Mouse (Mus musculus): ENCODE results near the gene Nhlrc2. TPM values are rescaled to one million over a fixed set of nuclear protein-coding genes. Genes with fewer than 3 reads are reported as not detected.

Gene Nhlrc2
- polyA plus RNA-seq, 1 experiment = 4.6 TPM

DNA sequence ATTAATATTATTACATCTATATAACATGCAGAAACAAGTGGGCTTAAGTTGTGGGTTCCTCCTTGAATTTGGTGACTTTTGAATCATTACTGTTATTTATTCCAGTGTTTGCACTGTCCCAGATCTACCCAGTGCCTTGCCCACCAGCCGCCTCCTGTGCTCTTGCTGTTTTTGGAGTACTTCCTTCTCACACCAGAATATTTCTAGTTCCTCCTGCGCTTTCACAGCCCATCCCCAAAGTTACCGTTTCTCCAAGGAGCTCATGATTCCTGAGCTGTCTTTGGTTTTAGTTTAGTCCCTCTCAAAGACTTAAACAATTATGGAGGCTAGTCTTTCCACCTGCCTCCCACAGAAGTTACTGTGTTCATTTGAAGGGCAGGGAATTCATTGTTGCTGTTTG lies 15.4 kb downstream of the Nhlrc2 start:
- TF ChIP-seq FLI1 (IDR thresholded peaks at IDR 0.05; ENCODE audit: low read length) = no peak
- TF ChIP-seq GATA1 (IDR thresholded peaks at IDR 0.05; ENCODE audit: borderline replicate concordance, low read length) = no peak
- Histone ChIP-seq H3K4me1 (peaks cover 52% of the 10 kb centered on the region), H3K36me3 (replicated peaks; ENCODE audit: low read length) (peaks cover 52% of the 10 kb centered on the region)

DNA sequence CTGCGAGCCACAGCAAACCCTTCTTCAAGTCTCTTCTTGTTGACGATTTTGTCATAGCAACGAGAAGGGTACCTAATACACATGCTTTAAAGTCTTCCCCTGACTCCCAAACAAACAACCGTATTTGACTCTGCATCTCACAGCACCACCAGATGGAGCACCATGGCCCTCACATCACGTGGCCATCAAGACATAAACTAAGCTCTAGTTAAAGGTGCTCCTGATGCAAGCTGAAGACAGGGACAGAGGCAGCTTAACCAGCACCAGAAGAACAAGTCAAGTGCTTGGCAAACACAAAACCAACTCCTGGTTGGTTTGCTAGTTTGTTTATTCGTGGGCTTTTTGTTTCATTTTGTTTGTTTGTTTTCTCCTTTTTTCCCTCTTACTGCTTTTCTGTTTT lies 17.3 kb downstream of the Nhlrc2 start:
- Histone ChIP-seq H3K36me3 (replicated peaks; ENCODE audit: low read length) (peaks cover 40% of the 10 kb centered on the region), H3K4me1 (peaks cover 46% of the 10 kb centered on the region), H3K4me3 (replicated peaks) (peak overlapping the region; percentile 40), H3K9me3 (no peaks in the 10 kb centered on the region), H3K27me3 (replicated peaks) (no peaks in the 10 kb centered on the region)
- TF ChIP-seq GATA1 (IDR thresholded peaks at IDR 0.05; ENCODE audit: borderline replicate concordance, low read length) = no peak
- no peak for TF ChIP-seq FLI1 (IDR thresholded peaks at IDR 0.05; ENCODE audit: low read length)

More for the DNA sequence above, 15.4 kb downstream of the Nhlrc2 start:
- H3K27me3 ChIP-seq (replicated peaks) = no peaks in the 10 kb centered on the region
- H3K4me3 ChIP-seq (replicated peaks) = no peak overlapping the region
- no peaks in the 10 kb centered on the region for H3K9me3 ChIP-seq

DNA sequence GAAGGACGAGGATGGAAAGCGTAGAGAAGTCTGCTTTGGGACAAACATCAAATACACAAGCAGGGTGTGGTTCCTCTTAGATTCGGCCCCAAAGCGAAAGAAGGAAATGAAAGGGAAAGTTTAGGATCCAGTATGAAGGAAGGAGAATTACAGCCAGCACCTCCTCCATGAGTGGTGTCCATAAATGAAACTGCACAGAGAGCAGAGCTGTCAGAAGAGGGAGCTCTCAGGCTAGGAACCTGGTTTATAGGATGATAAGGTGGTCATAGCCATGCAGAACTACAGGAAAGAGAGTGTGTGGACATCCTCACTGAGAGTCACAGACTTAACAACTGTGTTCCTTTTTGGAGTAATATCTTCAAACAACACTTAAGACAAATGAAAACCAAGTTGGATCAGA lies 18.0 kb downstream of the Nhlrc2 start:
- peaks cover 46% of the 10 kb centered on the region for H3K4me1 ChIP-seq
- peak overlapping the region; percentile 14 for H3K4me3 ChIP-seq (replicated peaks)
- H3K36me3 ChIP-seq (replicated peaks; ENCODE audit: low read length) = peaks cover 44% of the 10 kb centered on the region
- TF ChIP-seq GATA1 (IDR thresholded peaks at IDR 0.05; ENCODE audit: borderline replicate concordance, low read length) (no peak), FLI1 (IDR thresholded peaks at IDR 0.05; ENCODE audit: low read length) (no peak)
- H3K27me3 ChIP-seq (replicated peaks) = no peaks in the 10 kb centered on the region
- H3K9me3 ChIP-seq = no peaks in the 10 kb centered on the region

DNA sequence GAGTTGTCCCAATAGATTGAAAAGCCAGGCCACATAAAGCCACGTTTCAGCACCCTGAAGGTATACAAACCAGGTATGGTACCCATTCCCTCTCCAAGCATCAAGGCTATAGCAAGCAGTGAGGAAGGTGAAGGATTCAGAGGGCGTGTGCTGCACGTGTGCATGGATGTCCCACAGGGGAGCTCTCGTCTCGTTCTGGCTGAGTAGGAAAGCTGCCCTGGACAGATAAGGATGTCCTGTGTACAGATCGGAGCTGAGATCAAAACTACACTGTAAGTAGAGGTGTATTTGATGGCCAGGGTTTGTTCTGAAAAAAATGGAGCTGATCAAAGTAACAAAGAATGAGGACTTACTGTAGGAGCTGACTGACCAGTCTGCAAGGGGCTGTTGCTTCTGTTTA lies 18.9 kb downstream of the Nhlrc2 start:
- Histone ChIP-seq H3K4me1 (peaks cover 43% of the 10 kb centered on the region), H3K27me3 (replicated peaks) (no peaks in the 10 kb centered on the region), H3K4me3 (replicated peaks) (no peak overlapping the region)

DNA sequence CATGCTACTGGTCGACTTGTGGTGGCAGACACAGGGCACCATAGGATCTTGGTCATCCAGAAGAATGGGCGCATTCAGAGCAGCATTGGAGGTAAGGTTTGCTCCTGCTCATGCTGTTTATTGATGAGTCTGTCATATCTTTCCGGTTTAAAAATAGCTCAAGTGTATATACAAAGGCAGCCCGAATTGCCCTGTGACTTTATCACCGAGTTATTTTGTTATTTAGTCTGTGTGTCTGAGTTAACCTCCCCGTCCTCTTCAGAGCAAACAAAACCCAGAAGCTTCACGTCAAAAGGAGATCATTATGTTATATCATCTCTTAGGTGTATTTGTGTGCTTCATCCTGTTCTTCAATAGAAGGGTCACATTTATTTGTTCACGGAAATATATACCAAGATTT lies 22.7 kb downstream of the Nhlrc2 start:
- Histone ChIP-seq H3K27me3 (replicated peaks) (no peaks in the 10 kb centered on the region), H3K36me3 (replicated peaks; ENCODE audit: low read length) (peaks cover 53% of the 10 kb centered on the region), H3K4me1 (peaks cover 31% of the 10 kb centered on the region), H3K9me3 (no peaks in the 10 kb centered on the region), H3K4me3 (replicated peaks) (no peak overlapping the region)
- TF ChIP-seq GATA1 (IDR thresholded peaks at IDR 0.05; ENCODE audit: borderline replicate concordance, low read length) (no peak), FLI1 (IDR thresholded peaks at IDR 0.05; ENCODE audit: low read length) (no peak)

More for the DNA sequence above, 18.9 kb downstream of the Nhlrc2 start:
- H3K9me3 ChIP-seq = no peaks in the 10 kb centered on the region
- TF ChIP-seq FLI1 (IDR thresholded peaks at IDR 0.05; ENCODE audit: low read length) = no peak
- no peak for TF ChIP-seq GATA1 (IDR thresholded peaks at IDR 0.05; ENCODE audit: borderline replicate concordance, low read length)
- peaks cover 46% of the 10 kb centered on the region for H3K36me3 ChIP-seq (replicated peaks; ENCODE audit: low read length)

DNA sequence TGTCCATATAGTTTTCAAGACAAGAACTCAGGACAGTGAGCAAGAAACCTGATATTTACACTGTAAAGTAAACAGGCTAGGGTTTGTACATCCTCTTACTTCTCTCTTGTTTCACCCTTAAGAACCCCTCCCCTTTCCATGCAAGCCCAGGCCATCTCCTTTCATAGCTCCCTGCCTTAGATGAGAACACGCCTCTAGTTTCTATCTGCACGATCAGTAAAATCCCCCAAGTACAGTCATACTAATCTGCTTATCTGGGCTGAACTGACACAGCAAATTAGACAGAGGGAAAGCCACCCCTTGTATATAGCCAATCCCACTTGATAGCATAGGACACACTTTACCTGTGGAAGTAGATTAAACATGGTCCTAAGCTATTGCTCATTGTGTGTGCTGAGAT lies 23.2 kb downstream of the Nhlrc2 start:
- H3K4me3 ChIP-seq (replicated peaks) = no peak overlapping the region

DNA sequence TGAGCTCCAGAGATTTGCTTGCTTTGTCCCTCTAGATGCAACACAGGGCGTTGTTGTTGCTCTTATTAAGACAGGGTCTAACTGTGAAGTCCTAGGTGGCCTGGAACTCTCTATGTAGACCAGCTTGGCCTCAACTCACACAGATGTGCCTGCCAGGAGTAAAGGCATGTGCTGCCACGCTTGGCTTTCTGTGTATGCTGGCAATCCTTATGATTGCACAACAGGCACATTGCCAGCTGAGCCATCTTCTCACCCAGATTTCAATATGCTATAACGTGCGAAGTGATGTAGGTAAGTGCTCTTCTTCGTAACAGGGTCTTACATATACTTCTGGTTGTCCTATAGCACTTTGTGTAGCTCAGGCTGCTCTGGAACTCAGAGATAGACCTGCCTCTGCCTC lies 23.9 kb downstream of the Nhlrc2 start:
- TF ChIP-seq FLI1 (IDR thresholded peaks at IDR 0.05; ENCODE audit: low read length) (no peak), GATA1 (IDR thresholded peaks at IDR 0.05; ENCODE audit: borderline replicate concordance, low read length) (no peak)
- H3K36me3 ChIP-seq (replicated peaks; ENCODE audit: low read length) = peaks cover 61% of the 10 kb centered on the region
- peaks cover 25% of the 10 kb centered on the region for H3K4me1 ChIP-seq
- H3K9me3 ChIP-seq = no peaks in the 10 kb centered on the region
- H3K4me3 ChIP-seq (replicated peaks) = no peak overlapping the region
- no peaks in the 10 kb centered on the region for H3K27me3 ChIP-seq (replicated peaks)

More for the DNA sequence above, 23.2 kb downstream of the Nhlrc2 start:
- no peaks in the 10 kb centered on the region for H3K9me3 ChIP-seq
- H3K4me1 ChIP-seq = peaks cover 31% of the 10 kb centered on the region
- no peak for TF ChIP-seq GATA1 (IDR thresholded peaks at IDR 0.05; ENCODE audit: borderline replicate concordance, low read length)
- TF ChIP-seq FLI1 (IDR thresholded peaks at IDR 0.05; ENCODE audit: low read length) = no peak
- peaks cover 58% of the 10 kb centered on the region for H3K36me3 ChIP-seq (replicated peaks; ENCODE audit: low read length)
- no peaks in the 10 kb centered on the region for H3K27me3 ChIP-seq (replicated peaks)

DNA sequence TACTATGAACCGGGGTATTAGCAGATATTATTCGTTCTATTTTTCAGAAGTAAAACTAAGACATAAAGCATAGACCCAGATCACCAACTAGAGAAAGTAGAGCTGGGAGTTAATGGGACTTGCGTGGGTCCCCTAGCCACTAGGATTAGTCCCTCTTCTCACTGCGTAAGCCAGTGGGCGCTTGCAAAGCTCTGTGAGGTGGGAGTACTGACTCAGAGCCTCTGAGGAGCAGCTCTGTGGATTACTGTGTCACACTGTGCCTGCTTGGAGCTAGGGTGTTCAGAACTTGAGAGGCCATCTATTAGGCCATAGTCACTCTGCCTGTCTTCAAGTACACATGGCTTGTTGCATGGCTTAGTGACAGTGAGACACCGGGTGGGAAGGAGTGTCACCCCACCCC lies 25.1 kb downstream of the Nhlrc2 start:
- TF ChIP-seq FLI1 (IDR thresholded peaks at IDR 0.05; ENCODE audit: low read length) = no peak
- TF ChIP-seq GATA1 (IDR thresholded peaks at IDR 0.05; ENCODE audit: borderline replicate concordance, low read length) = no peak
- H3K4me1 ChIP-seq = peaks cover 21% of the 10 kb centered on the region
- H3K9me3 ChIP-seq = no peaks in the 10 kb centered on the region
- H3K36me3 ChIP-seq (replicated peaks; ENCODE audit: low read length) = peaks cover 68% of the 10 kb centered on the region
- no peak overlapping the region for H3K4me3 ChIP-seq (replicated peaks)
- no peaks in the 10 kb centered on the region for H3K27me3 ChIP-seq (replicated peaks)

DNA sequence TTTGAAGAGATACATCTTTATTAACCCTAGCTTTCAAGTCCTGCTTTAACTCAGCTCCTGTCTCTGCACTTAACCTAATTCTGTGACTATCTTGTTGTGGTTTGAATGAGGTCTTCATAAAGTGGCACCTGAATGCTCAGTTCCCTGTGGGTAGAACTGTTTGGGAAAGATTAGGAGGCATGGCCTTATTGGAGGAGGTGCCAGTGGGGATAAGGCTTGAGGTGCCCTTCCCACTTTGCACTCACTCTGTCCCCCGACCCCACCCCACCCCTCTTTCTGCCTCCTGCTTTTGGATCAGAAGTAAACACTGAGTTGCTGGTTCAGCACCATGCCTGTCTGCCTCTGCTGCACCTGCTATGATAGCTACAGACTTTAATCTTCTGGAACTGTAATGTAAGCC lies 29.7 kb downstream of the Nhlrc2 start:
- no peak for TF ChIP-seq FLI1 (IDR thresholded peaks at IDR 0.05; ENCODE audit: low read length)
- TF ChIP-seq GATA1 (IDR thresholded peaks at IDR 0.05; ENCODE audit: borderline replicate concordance, low read length) = no peak
- Histone ChIP-seq H3K9me3 (no peaks in the 10 kb centered on the region), H3K4me3 (replicated peaks) (no peak overlapping the region), H3K27me3 (replicated peaks) (no peaks in the 10 kb centered on the region), H3K4me1 (peaks cover 30% of the 10 kb centered on the region), H3K36me3 (replicated peaks; ENCODE audit: low read length) (peaks cover 71% of the 10 kb centered on the region)

DNA sequence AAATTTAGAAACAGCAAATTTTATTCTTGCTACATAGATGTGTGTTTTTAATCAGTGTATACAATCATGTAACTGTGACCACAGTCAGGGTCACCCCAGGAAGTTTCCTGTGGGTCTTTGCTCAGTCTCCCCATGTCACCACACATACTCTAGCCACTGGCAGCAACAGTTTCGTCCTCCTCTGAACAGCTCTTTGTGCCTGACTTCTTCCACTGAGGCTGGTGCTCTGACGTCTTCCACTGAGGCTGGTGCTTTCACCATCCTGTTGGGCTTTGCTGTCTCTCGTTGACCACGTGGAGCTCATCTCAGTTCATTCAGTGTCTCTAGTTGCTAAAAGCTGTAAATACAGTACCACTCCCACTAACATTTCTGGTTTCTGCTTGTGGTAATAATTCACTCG lies 33.9 kb downstream of the Nhlrc2 start:
- no peak for TF ChIP-seq FLI1 (IDR thresholded peaks at IDR 0.05; ENCODE audit: low read length)
- TF ChIP-seq GATA1 (IDR thresholded peaks at IDR 0.05; ENCODE audit: borderline replicate concordance, low read length) = no peak
- Histone ChIP-seq H3K9me3 (no peaks in the 10 kb centered on the region), H3K4me1 (peaks cover 28% of the 10 kb centered on the region), H3K27me3 (replicated peaks) (no peaks in the 10 kb centered on the region), H3K4me3 (replicated peaks) (no peak overlapping the region), H3K36me3 (replicated peaks; ENCODE audit: low read length) (peaks cover 78% of the 10 kb centered on the region)

DNA sequence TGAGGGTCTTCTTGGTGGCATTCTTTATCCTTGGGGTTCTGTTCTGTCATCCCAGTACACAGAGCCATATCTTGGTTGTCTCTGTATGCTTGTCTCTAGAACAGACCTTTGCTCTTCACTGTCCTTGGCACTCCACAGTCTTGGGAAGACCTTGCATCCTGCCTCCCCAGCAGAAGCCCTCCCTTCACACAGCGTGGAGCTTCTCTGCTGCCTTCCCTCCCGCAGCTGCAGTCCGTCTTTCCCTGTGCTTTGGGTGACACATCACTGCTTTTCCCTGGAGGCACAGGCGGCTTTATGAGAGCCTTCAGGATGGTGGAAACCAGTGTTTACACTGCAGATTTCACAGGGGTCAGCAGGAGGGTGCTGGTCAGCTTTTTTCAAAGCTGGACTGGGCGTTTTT lies 35.7 kb downstream of the Nhlrc2 start:
- TF ChIP-seq GATA1 (IDR thresholded peaks at IDR 0.05; ENCODE audit: borderline replicate concordance, low read length) = no peak
- no peak for TF ChIP-seq FLI1 (IDR thresholded peaks at IDR 0.05; ENCODE audit: low read length)
- H3K4me3 ChIP-seq (replicated peaks) = no peak overlapping the region
- peaks cover 32% of the 10 kb centered on the region for H3K4me1 ChIP-seq
- no peaks in the 10 kb centered on the region for H3K27me3 ChIP-seq (replicated peaks)
- no peaks in the 10 kb centered on the region for H3K9me3 ChIP-seq
- peaks cover 83% of the 10 kb centered on the region for H3K36me3 ChIP-seq (replicated peaks; ENCODE audit: low read length)
